Mouse (Mus musculus): ENCODE data around the gene Ndrg3. TPM values are rescaled to one million over a fixed set of nuclear protein-coding genes. Genes with fewer than 3 reads are reported as not detected.
"Not testable (repeated sequence)": the region's sequence is repeated elsewhere in the genome, so short reads cannot be mapped to it uniquely, and the experiment has no call there.

The Ndrg3 gene
- polyA plus RNA-seq, 1 experiment from 2014 or later, result 53.8 TPM

DNA sequence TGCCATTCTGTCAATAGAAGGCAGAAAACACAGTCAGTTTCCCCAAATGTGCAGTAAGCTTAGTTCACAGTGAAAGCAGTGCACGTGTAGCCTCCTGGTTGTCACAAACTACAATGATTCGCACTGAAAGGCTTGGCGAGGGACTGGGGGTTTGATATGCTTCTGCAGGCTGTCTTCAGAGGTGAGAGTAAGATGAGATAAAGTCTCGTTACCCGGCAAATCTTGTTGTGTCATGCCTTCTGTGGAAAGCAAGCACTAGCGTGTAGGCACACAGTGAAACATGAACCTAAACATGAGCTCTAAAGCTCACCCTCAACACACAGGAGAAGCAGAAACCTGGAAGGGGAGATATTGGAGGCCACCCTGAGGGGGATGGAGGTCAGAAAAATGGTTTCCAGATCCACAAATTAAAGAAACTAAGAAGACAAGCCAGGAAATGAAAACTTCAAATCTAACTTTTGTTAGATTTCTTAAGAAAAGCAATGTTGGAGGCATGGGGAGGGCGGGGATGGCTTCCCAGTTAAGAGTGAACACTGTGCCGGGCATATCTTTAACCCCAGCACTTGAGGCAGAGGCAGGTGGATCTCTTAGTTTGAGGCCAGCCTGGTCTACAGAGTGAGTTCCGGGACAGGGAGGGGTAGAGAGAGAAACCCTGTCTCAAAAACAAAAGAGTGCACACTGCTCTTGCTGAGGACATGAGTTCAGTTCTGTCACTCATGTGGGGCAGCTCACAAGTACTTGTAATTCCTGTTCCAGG, 33.2 kb downstream of the Ndrg3 start:
- Histone ChIP-seq H3K36me3 (no peaks in the 10 kb centered on the region), H3K4me2 (replicated peaks) (no peak overlapping the region), H3K27me3 (no peaks in the 10 kb centered on the region), H3K27ac (replicated peaks) (no peak overlapping the region), H3K4me3 (no peak overlapping the region), H3K9ac (replicated peaks) (no peak overlapping the region), H3K9me3 (no peaks in the 10 kb centered on the region), H3K4me1 (no peaks in the 10 kb centered on the region)
- no peak for ATAC-seq (ENCODE audit: low FRiP score, low read depth)
- 91% methylated on average over 9 of the region's 9 CpGs for WGBS

DNA sequence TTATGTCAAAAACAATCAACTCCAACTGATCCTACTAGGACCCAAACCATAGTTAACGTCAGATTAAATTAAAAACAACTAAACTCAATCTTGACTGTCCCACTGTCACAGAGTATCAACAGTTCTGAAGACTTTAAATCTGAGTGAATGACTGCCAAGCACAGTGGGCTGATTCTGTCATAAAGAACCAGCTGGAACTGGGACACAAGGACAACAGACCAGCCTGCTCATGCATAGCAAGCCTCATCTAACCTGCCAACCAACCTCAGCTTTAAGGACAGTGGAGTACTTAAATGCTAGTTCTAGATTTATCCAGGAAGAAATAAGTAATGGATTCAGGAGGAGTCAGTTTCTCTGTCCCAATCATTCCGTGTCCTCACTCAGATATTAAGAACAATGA, 34.8 kb downstream of the Ndrg3 start:
- no peaks in the 10 kb centered on the region for H3K9me3 ChIP-seq
- ATAC-seq (ENCODE audit: low FRiP score, low read depth), result no peak
- H3K4me2 ChIP-seq (replicated peaks), result no peak overlapping the region
- no peak overlapping the region for H3K27ac ChIP-seq (replicated peaks)
- 89% methylated on average over 2 of the region's 2 CpGs for WGBS
- no peaks in the 10 kb centered on the region for H3K36me3 ChIP-seq
- H3K27me3 ChIP-seq, result no peaks in the 10 kb centered on the region
- H3K9ac ChIP-seq (replicated peaks), result no peak overlapping the region
- H3K4me1 ChIP-seq, result no peaks in the 10 kb centered on the region
- H3K4me3 ChIP-seq, result no peak overlapping the region

- Histone ChIP-seq H3K4me2 (replicated peaks) (no peak overlapping the region), H3K4me1 (no peaks in the 10 kb centered on the region), H3K27me3 (no peaks in the 10 kb centered on the region), H3K9ac (replicated peaks) (no peak overlapping the region), H3K4me3 (no peak overlapping the region), H3K27ac (replicated peaks) (no peak overlapping the region), H3K36me3 (no peaks in the 10 kb centered on the region), H3K9me3 (no peaks in the 10 kb centered on the region)
- 80% methylated on average over 7 of the region's 7 CpGs for WGBS
- ATAC-seq (ENCODE audit: low FRiP score, low read depth), result no peak
Observed at GRCm38 (mm10) chr2:156956306-156956705, 35.5 kb downstream of the Ndrg3 start.

- no peak overlapping the region for H3K4me3 ChIP-seq
- H3K36me3 ChIP-seq, result no peaks in the 10 kb centered on the region
- H3K27ac ChIP-seq (replicated peaks), result no peak overlapping the region
- no peak overlapping the region for H3K9ac ChIP-seq (replicated peaks)
- H3K4me2 ChIP-seq (replicated peaks), result no peak overlapping the region
- H3K4me1 ChIP-seq, result no peaks in the 10 kb centered on the region
- no peak for ATAC-seq (ENCODE audit: low FRiP score, low read depth)
- 95% methylated on average over 5 of the region's 5 CpGs for WGBS
- no peaks in the 10 kb centered on the region for H3K27me3 ChIP-seq
- no peaks in the 10 kb centered on the region for H3K9me3 ChIP-seq
Observed at GRCm38 (mm10) chr2:156954463-156954862, 37.4 kb downstream of the Ndrg3 start.

- no peak overlapping the region for H3K4me3 ChIP-seq
- no peaks in the 10 kb centered on the region for H3K9me3 ChIP-seq
- no peaks in the 10 kb centered on the region for H3K27me3 ChIP-seq
- WGBS, result 97% methylated on average over 10 of the region's 10 CpGs
- H3K27ac ChIP-seq (replicated peaks), result no peak overlapping the region
- no peak overlapping the region for H3K9ac ChIP-seq (replicated peaks)
- ATAC-seq (ENCODE audit: low FRiP score, low read depth), result no peak
- H3K4me2 ChIP-seq (replicated peaks), result no peak overlapping the region
- peaks cover 16% of the 10 kb centered on the region for H3K36me3 ChIP-seq
- H3K4me1 ChIP-seq, result no peaks in the 10 kb centered on the region
Observed at GRCm38 (mm10) chr2:156951301-156952094, 40.4 kb downstream of the Ndrg3 start.

DNA sequence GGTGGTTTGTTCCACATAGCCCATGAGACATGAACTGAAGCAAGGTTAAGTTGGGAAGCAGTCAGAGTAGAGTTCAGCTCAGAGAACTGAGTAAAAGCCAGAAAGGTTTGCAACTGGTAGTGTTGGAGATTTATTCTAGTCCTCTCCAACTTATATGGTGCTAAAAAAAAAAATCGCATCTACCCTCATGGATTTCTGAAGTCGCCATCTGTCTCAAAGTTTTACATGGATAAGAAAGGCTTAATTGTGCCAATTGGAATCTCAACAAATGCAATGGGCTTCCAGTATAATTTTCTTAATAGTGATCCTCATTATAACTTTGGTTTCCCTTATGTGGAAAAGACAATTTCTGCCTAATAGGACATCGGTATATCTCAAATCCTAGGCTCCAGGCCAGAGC, 41.0 kb downstream of the Ndrg3 start:
- H3K27ac ChIP-seq (replicated peaks), result no peak overlapping the region
- H3K9me3 ChIP-seq, result no peaks in the 10 kb centered on the region
- no peak for ATAC-seq (ENCODE audit: low FRiP score, low read depth)
- H3K27me3 ChIP-seq, result no peaks in the 10 kb centered on the region
- H3K4me2 ChIP-seq (replicated peaks), result no peak overlapping the region
- no peaks in the 10 kb centered on the region for H3K4me1 ChIP-seq
- 95% methylated on average over 3 of the region's 3 CpGs for WGBS
- H3K9ac ChIP-seq (replicated peaks), result no peak overlapping the region
- H3K4me3 ChIP-seq, result no peak overlapping the region
- peaks cover 16% of the 10 kb centered on the region for H3K36me3 ChIP-seq

DNA sequence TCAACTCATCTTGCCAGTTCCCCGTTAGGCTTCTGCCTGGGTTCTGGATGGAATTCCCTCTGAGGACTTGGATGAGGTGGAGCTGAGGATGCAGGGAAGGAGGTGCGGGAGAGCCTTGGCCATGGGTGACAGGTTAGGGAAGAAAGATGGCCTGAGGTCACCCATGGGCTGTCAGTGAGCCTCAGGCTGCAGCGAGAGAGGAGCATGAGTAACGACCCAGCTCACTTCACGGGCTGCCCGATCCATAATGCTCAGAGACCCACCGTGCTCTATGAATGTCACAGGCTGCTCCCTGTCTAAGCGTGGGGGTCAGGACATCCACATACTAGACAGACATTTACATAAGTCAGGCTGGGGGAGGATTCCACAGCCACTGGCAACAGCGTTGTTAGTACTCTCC, 50.3 kb downstream of the Ndrg3 start:
- not testable (repeated sequence) for H3K9me3 ChIP-seq; H3K4me1 ChIP-seq; H3K27me3 ChIP-seq; H3K9ac ChIP-seq (replicated peaks); H3K27ac ChIP-seq (replicated peaks); ATAC-seq (ENCODE audit: low FRiP score, low read depth); H3K4me2 ChIP-seq (replicated peaks); H3K4me3 ChIP-seq
- 92% methylated on average over 9 of the region's 9 CpGs for WGBS
- peaks cover 20% of the 10 kb centered on the region for H3K36me3 ChIP-seq

- not testable (repeated sequence) for H3K27ac ChIP-seq (replicated peaks); H3K9me3 ChIP-seq; H3K4me2 ChIP-seq (replicated peaks); H3K4me1 ChIP-seq; H3K27me3 ChIP-seq; H3K4me3 ChIP-seq; ATAC-seq (ENCODE audit: low FRiP score, low read depth); H3K9ac ChIP-seq (replicated peaks)
- WGBS, result 67% methylated on average over 6 of the region's 6 CpGs
- peaks cover 15% of the 10 kb centered on the region for H3K36me3 ChIP-seq
Observed at GRCm38 (mm10) chr2:156939926-156940325, 51.9 kb downstream of the Ndrg3 start.

DNA sequence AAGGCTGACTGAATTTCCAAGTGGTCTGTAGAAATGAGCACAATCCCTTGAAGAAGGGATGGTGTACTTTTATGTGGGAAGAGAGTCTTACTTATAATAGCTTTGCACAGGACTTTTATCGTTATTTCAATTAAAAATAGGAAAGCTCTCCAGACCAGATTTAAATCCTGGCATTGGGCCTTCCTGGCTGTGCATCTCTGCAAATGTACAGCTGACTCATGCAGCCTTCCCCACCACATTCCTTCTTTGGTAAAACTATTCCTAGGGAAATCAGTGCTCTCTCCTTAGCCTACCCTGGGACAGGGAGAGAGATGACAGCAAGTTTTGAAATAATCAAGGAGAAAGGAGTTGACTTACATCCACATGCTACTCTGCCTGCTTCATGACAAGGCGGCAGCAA, 54.1 kb downstream of the Ndrg3 start:
- 86% methylated on average over 2 of the region's 2 CpGs for WGBS
- H3K27ac ChIP-seq (replicated peaks), result no peak overlapping the region
- no peaks in the 10 kb centered on the region for H3K27me3 ChIP-seq
- no peak overlapping the region for H3K4me2 ChIP-seq (replicated peaks)
- H3K9me3 ChIP-seq, result no peaks in the 10 kb centered on the region
- H3K9ac ChIP-seq (replicated peaks), result no peak overlapping the region
- ATAC-seq (ENCODE audit: low FRiP score, low read depth), result no peak
- 0 out of 2 replicates have a peak, but pooled peaks cover 10% of the 10 kb centered on the region for H3K36me3 ChIP-seq
- H3K4me1 ChIP-seq, result no peaks in the 10 kb centered on the region
- H3K4me3 ChIP-seq, result no peak overlapping the region

GRCm38 (mm10) chr2:156935005-156935404, 56.9 kb downstream of the Ndrg3 start:
- no peaks in the 10 kb centered on the region for H3K4me1 ChIP-seq
- no peak for ATAC-seq (ENCODE audit: low FRiP score, low read depth)
- H3K36me3 ChIP-seq, result peaks cover 16% of the 10 kb centered on the region; the same call in 1 of the 2 replicates
- no peak overlapping the region for H3K9ac ChIP-seq (replicated peaks)
- H3K27me3 ChIP-seq, result no peaks in the 10 kb centered on the region
- no peaks in the 10 kb centered on the region for H3K9me3 ChIP-seq
- no peak overlapping the region for H3K27ac ChIP-seq (replicated peaks)
- H3K4me2 ChIP-seq (replicated peaks), result no peak overlapping the region
- WGBS, result 88% methylated on average over 6 of the region's 6 CpGs
- H3K4me3 ChIP-seq, result no peak overlapping the region

- no peaks in the 10 kb centered on the region for H3K9me3 ChIP-seq
- no peaks in the 10 kb centered on the region for H3K4me1 ChIP-seq
- no peak overlapping the region for H3K27ac ChIP-seq (replicated peaks)
- peaks cover 16% of the 10 kb centered on the region; the same call in 1 of the 2 replicates for H3K36me3 ChIP-seq
- H3K9ac ChIP-seq (replicated peaks), result no peak overlapping the region
- H3K27me3 ChIP-seq, result no peaks in the 10 kb centered on the region
- H3K4me2 ChIP-seq (replicated peaks), result no peak overlapping the region
- WGBS, result 86% methylated on average over 1 of the region's 1 CpGs
- no peak for ATAC-seq (ENCODE audit: low FRiP score, low read depth)
- H3K4me3 ChIP-seq, result no peak overlapping the region
Observed at GRCm38 (mm10) chr2:156933426-156933825, 58.4 kb downstream of the Ndrg3 start.

GRCm38 (mm10) chr2:156931421-156931820, 60.4 kb downstream of the Ndrg3 start:
- Histone ChIP-seq H3K9me3 (no peaks in the 10 kb centered on the region), H3K9ac (replicated peaks) (no peak overlapping the region), H3K27ac (replicated peaks) (no peak overlapping the region), H3K4me1 (no peaks in the 10 kb centered on the region), H3K36me3 (peaks cover 12% of the 10 kb centered on the region; the same call in 1 of the 2 replicates), H3K4me3 (no peak overlapping the region), H3K4me2 (replicated peaks) (no peak overlapping the region), H3K27me3 (no peaks in the 10 kb centered on the region)
- 96% methylated on average over 2 of the region's 2 CpGs for WGBS
- ATAC-seq (ENCODE audit: low FRiP score, low read depth), result no peak

Data from midbrain, embryonic 12.5 days (tissue).